ENCODE assay signal across 10 mouse cellular contexts in the genomic region with DNA sequence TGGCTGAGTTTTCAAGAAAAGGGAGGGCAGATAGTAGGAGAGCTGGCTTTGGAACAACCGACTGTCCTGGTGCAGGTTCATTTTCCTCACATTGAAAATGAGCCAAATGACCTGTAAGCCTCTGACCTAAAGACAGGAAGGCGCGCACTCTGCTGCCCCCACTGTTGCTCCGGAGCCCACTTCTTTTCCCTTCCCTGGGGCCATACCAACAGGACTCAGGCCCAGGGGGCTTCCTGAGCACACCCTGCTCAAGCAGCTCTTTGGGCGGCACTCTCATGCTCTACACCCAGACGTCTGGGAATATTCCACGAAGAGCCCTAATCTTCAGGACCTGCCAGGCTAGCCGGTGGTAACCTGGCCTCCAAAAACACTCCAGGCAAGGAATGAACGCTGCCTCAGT. TPM values are rescaled to one million over a fixed set of nuclear protein-coding genes. Genes with fewer than 3 reads are reported as not detected.
DNase-seq lines count a peak whose midpoint lies in the region; ATAC-seq and TF ChIP-seq lines count a peak whose summit lies in the region.
"Had no signal": no experiment of that assay in that cellular context is flagged by ENCODE, and none has a peak within 500 bp of the region (broad histone marks: within the 10 kb centered on the region; RNA-seq: fewer than 3 reads in every experiment).

No protein-coding gene starts in this region.

- peak overlapping the region; percentile 88; the same call in 1 of the 2 replicates for H3K9ac ChIP-seq in ES-Bruce4 (ENCODE audit: low read depth, poor library complexity, severe bottlenecking)
- H3K9ac ChIP-seq in forebrain, embryonic 14.5 days (ENCODE audit: low read length), result no peak overlapping the region
- no peak overlapping the region for H3K9ac ChIP-seq in liver, embryonic 13.5 days

- peak overlapping the region; percentile 79 for H3K4me3 ChIP-seq in E14TG2a.4 (replicated peaks; ENCODE audit: low read length)
- H3K4me3 ChIP-seq in ES-Bruce4 (ENCODE audit: low read depth, low read length), result peak overlapping the region; percentile 55; the same call in 1 of the 2 replicates
- H3K4me3 ChIP-seq in forebrain, embryonic 14.5 days (ENCODE audit: low read depth, low read length), result peak overlapping the region; percentile 52; the same call in 1 of the 2 replicates
- H3K4me3 ChIP-seq in liver, embryonic 13.5 days (replicated peaks), result no peak overlapping the region

- no peak for TF ChIP-seq CTCF in E14TG2a.4 (conservative IDR thresholded peaks at IDR 0.05; ENCODE audit: low read length)
- TF ChIP-seq CTCF in ES-Bruce4 (IDR thresholded peaks at IDR 0.05; ENCODE audit: low read depth, low read length), result no peak

- H3K36me3 ChIP-seq in E14TG2a.4 (ENCODE audit: insufficient read depth, low read length), result no peaks in the 10 kb centered on the region
- H3K36me3 ChIP-seq in ES-Bruce4 (ENCODE audit: control insufficient read depth, insufficient read depth, low read length, poor library complexity, severe bottlenecking), result no peaks in the 10 kb centered on the region
- no peaks in the 10 kb centered on the region for H3K36me3 ChIP-seq in forebrain, embryonic 14.5 days (ENCODE audit: control insufficient read depth, insufficient read depth, low read length)
- H3K36me3 ChIP-seq in liver, embryonic 13.5 days, result no peaks in the 10 kb centered on the region

- peaks cover 11% of the 10 kb centered on the region for H3K9me3 ChIP-seq in E14TG2a.4 (ENCODE audit: low read length)
- H3K9me3 ChIP-seq in ES-Bruce4 (replicated peaks; ENCODE audit: control insufficient read depth, insufficient read depth, low read length, poor library complexity, severe bottlenecking), result no peaks in the 10 kb centered on the region
- no peaks in the 10 kb centered on the region for H3K9me3 ChIP-seq in forebrain, embryonic 14.5 days (replicated peaks; ENCODE audit: control insufficient read depth, low read length)
- H3K9me3 ChIP-seq in liver, embryonic 13.5 days (replicated peaks), result no peaks in the 10 kb centered on the region

- no peak for TF ChIP-seq POLR2A in ES-Bruce4 (IDR thresholded peaks at IDR 0.05; ENCODE audit: insufficient read depth, low read length)

- H3K4me2 ChIP-seq in forebrain, embryonic 14.5 days (ENCODE audit: low read length), result peak overlapping the region; percentile 95
- peak overlapping the region; percentile 71 for H3K4me2 ChIP-seq in liver, embryonic 13.5 days

- H3K27ac ChIP-seq in ES-Bruce4 (ENCODE audit: insufficient read depth, low read length), result no peak overlapping the region
- H3K27ac ChIP-seq in forebrain, embryonic 14.5 days (ENCODE audit: low read depth, low read length), result no peak overlapping the region
- H3K27ac ChIP-seq in liver, embryonic 13.5 days, result no peak overlapping the region

- peaks cover 37% of the 10 kb centered on the region for H3K4me1 ChIP-seq in E14TG2a.4 (replicated peaks; ENCODE audit: low read depth, low read length)
- no peaks in the 10 kb centered on the region for H3K4me1 ChIP-seq in ES-Bruce4 (ENCODE audit: control insufficient read depth, insufficient read depth, low read length)
- H3K4me1 ChIP-seq in forebrain, embryonic 14.5 days (ENCODE audit: control insufficient read depth, insufficient read depth, low read length), result peaks cover 16% of the 10 kb centered on the region; the same call in 1 of the 2 replicates
- H3K4me1 ChIP-seq in liver, embryonic 13.5 days (replicated peaks), result peaks cover 30% of the 10 kb centered on the region

- H3K27me3 ChIP-seq in E14TG2a.4 (ENCODE audit: insufficient read depth, low read length) (peaks cover 74% of the 10 kb centered on the region), ES-Bruce4 (ENCODE audit: control insufficient read depth, insufficient read depth, low read length, poor library complexity, severe bottlenecking) (peaks cover 7% of the 10 kb centered on the region)
- H3K27me3 ChIP-seq in forebrain, embryonic 14.5 days (replicated peaks; ENCODE audit: control insufficient read depth, insufficient read depth, low read length), result 0 out of 2 replicates have a peak, but pooled peaks cover 2% of the 10 kb centered on the region
- peaks cover 76% of the 10 kb centered on the region for H3K27me3 ChIP-seq in liver, embryonic 13.5 days

- no peak for ATAC-seq in forebrain, embryonic 14.5 days
- no peak for ATAC-seq in liver, embryonic 13.5 days (ENCODE audit: low read depth)
- ATAC-seq in erythroblast, adult 5-6 weeks (replicated peaks; ENCODE audit: low FRiP score, poor library complexity, severe bottlenecking), result no peak

- TF ChIP-seq EP300 in ES-Bruce4 (IDR thresholded peaks at IDR 0.05; ENCODE audit: insufficient read depth, low read depth, low read length), result no peak

- no peak for DNase-seq in forebrain, embryonic 14.5 days (ENCODE audit: low spot score)
- DNase-seq in liver, embryonic 13.5 days, result no peak
- no peak for DNase-seq in urinary bladder, postnatal 14 days (ENCODE audit: low spot score)
- DNase-seq in right cerebral cortex, postnatal 10 days (ENCODE audit: low spot score in 2 of 2), result no peak
- DNase-seq in gastrocnemius, adult 8-10 months (ENCODE audit: low spot score in 2 of 2), result no peak

- 5% methylated on average over 9 of the region's 9 CpGs for WGBS in forebrain, embryonic 14.5 days
- 12% methylated on average over 9 of the region's 9 CpGs for WGBS in liver, embryonic 13.5 days (ENCODE audit: insufficient replicate concordance)

RNA-seq across cellular contexts. Expression of gene Tm6sf1, which starts 0.6 kb away (rescaled TPM):
- polyA plus RNA-seq in ES-Bruce4 (2011; ENCODE audit: insufficient read depth, insufficient read length, low read depth, missing spikeins), result 9.7 and 10.1 TPM in 2 replicates
- polyA plus RNA-seq in forebrain, embryonic 14.5 days (2014; fragmentation: Nextera tagmentation; extraction: Ambion mirVana), result 8.4 and 10.7 TPM in 2 replicates
- 6.9 and 7.5 TPM in 2 replicates for polyA plus RNA-seq in liver, embryonic 13.5 days (2015; fragmentation: Nextera tagmentation; extraction: Ambion mirVana)
- 35.3 and 48.8 TPM in 2 replicates for total RNA-seq in erythroblast, adult 5-6 weeks (2015; ENCODE audit: low replicate concordance)
- total RNA-seq in erythroblast, adult 5-6 weeks (2017; ENCODE audit: low replicate concordance), result 37.1 and 44.6 TPM in 2 replicates
- total RNA-seq in gastrocnemius, adult 8-10 months (2022), result 1 to 10 TPM; 3.5 to 5.0 (median 4.4) TPM

RNA-seq across cellular contexts. Expression of gene Gm10160, which starts 2.6 kb away (rescaled TPM):
- polyA plus RNA-seq in ES-Bruce4 (2011; ENCODE audit: insufficient read depth, insufficient read length, low read depth, missing spikeins), result not detected in 2 replicates
- polyA plus RNA-seq in forebrain, embryonic 14.5 days (2014; fragmentation: Nextera tagmentation; extraction: Ambion mirVana), result not detected in 2 replicates
- polyA plus RNA-seq in liver, embryonic 13.5 days (2015; fragmentation: Nextera tagmentation; extraction: Ambion mirVana), result not detected in 2 replicates
- total RNA-seq in erythroblast, adult 5-6 weeks (2015; ENCODE audit: low replicate concordance), result not detected in 2 replicates
- not detected in 2 replicates for total RNA-seq in erythroblast, adult 5-6 weeks (2017; ENCODE audit: low replicate concordance)
- total RNA-seq in gastrocnemius, adult 8-10 months (2022), result not detected
- total RNA-seq: adrenal gland, adult 2 months; gastrocnemius, postnatal 25 days had no signal
- polyA plus RNA-seq: adrenal gland, adult 2 months had no signal

RNA-seq across cellular contexts. Expression of gene Btbd1, which starts 29.0 kb away (rescaled TPM):
- 150 and 152 TPM in 2 replicates for polyA plus RNA-seq in ES-Bruce4 (2011; ENCODE audit: insufficient read depth, insufficient read length, low read depth, missing spikeins)
- 103 and 114 TPM in 2 replicates for polyA plus RNA-seq in forebrain, embryonic 14.5 days (2014; fragmentation: Nextera tagmentation; extraction: Ambion mirVana)
- polyA plus RNA-seq in liver, embryonic 13.5 days (2015; fragmentation: Nextera tagmentation; extraction: Ambion mirVana), result 24.0 and 25.3 TPM in 2 replicates
- total RNA-seq in erythroblast, adult 5-6 weeks (2015; ENCODE audit: low replicate concordance), result 12.7 and 16.9 TPM in 2 replicates
- total RNA-seq in erythroblast, adult 5-6 weeks (2017; ENCODE audit: low replicate concordance), result 23.1 and 39.8 TPM in 2 replicates
- 100 to 1,000 TPM; 148 to 159 (median 152) TPM for total RNA-seq in gastrocnemius, adult 8-10 months (2022)
